In genomic region chr9:66212802-66213201, GRCm38 (mm10) we compare ENCODE assay signal across 13 mouse cellular contexts. TPM values are rescaled to one million over a fixed set of nuclear protein-coding genes. Genes with fewer than 3 reads are reported as not detected.
DNase-seq lines count a peak whose midpoint lies in the region; ATAC-seq and TF ChIP-seq lines count a peak whose summit lies in the region.
"Had no signal": no experiment of that assay in that cellular context is flagged by ENCODE, and none has a peak within 500 bp of the region (broad histone marks: within the 10 kb centered on the region; RNA-seq: fewer than 3 reads in every experiment).

No protein-coding gene starts in this region.

- H3K4me3 ChIP-seq in heart, adult 2 months = no peak overlapping the region
- H3K4me3 ChIP-seq in kidney, embryonic 16.5 days (ENCODE audit: low read length) = no peak overlapping the region
- no peak overlapping the region for H3K4me3 ChIP-seq in intestine, embryonic 16.5 days (ENCODE audit: low read length)
- no peak overlapping the region for H3K4me3 ChIP-seq in stomach, embryonic 15.5 days (replicated peaks)
- H3K4me3 ChIP-seq in neural tube, embryonic 15.5 days (replicated peaks) = no peak overlapping the region
- H3K4me3 ChIP-seq: embryonic facial prominence, embryonic 12.5 days had no signal

- H3K27ac ChIP-seq in heart, adult 2 months = peak overlapping the region; percentile 55
- H3K27ac ChIP-seq in kidney, embryonic 16.5 days (ENCODE audit: low read length) = peak overlapping the region; percentile 47; the same call in 1 of the 2 replicates
- peak overlapping the region; percentile 85 for H3K27ac ChIP-seq in intestine, embryonic 16.5 days (ENCODE audit: low read length)
- H3K27ac ChIP-seq in stomach, embryonic 15.5 days = peak overlapping the region; percentile 48
- H3K27ac ChIP-seq in neural tube, embryonic 15.5 days (replicated peaks) = no peak overlapping the region
- H3K27ac ChIP-seq: macrophage had no signal

- no peaks in the 10 kb centered on the region for H3K9me3 ChIP-seq in kidney, embryonic 16.5 days (ENCODE audit: low read length)
- no peaks in the 10 kb centered on the region for H3K9me3 ChIP-seq in intestine, embryonic 16.5 days (ENCODE audit: control insufficient read depth, low read length)
- no peaks in the 10 kb centered on the region for H3K9me3 ChIP-seq in stomach, embryonic 15.5 days
- no peaks in the 10 kb centered on the region for H3K9me3 ChIP-seq in neural tube, embryonic 15.5 days (replicated peaks)
- H3K9me3 ChIP-seq: embryonic facial prominence, embryonic 12.5 days had no signal

- no peak for TF ChIP-seq POLR2A in heart, adult 2 months (IDR thresholded peaks at IDR 0.05; ENCODE audit: insufficient read depth, low read depth, low read length)

- TF ChIP-seq EP300 in heart, adult 2 months (IDR thresholded peaks at IDR 0.05; ENCODE audit: insufficient read depth, low read depth, low read length) = no peak

- peaks cover 9% of the 10 kb centered on the region for H3K36me3 ChIP-seq in heart, adult 2 months (ENCODE audit: control insufficient read depth, insufficient read depth, low read length)
- H3K36me3 ChIP-seq in kidney, embryonic 16.5 days (ENCODE audit: insufficient read depth, low read length) = no peaks in the 10 kb centered on the region
- no peaks in the 10 kb centered on the region for H3K36me3 ChIP-seq in intestine, embryonic 16.5 days (ENCODE audit: control insufficient read depth, insufficient read depth, low read length)
- H3K36me3 ChIP-seq in stomach, embryonic 15.5 days = no peaks in the 10 kb centered on the region
- H3K36me3 ChIP-seq in neural tube, embryonic 15.5 days = no peaks in the 10 kb centered on the region
- H3K36me3 ChIP-seq: embryonic facial prominence, embryonic 12.5 days had no signal

- no peak overlapping the region for H3K9ac ChIP-seq in heart, adult 2 months (ENCODE audit: low read depth, low read length)
- no peak overlapping the region for H3K9ac ChIP-seq in kidney, embryonic 16.5 days (replicated peaks; ENCODE audit: low read length)
- no peak overlapping the region for H3K9ac ChIP-seq in intestine, embryonic 16.5 days (ENCODE audit: low read depth, low read length)
- H3K9ac ChIP-seq in stomach, embryonic 15.5 days = no peak overlapping the region
- H3K9ac ChIP-seq in neural tube, embryonic 15.5 days (replicated peaks) = no peak overlapping the region
- H3K9ac ChIP-seq: embryonic facial prominence, embryonic 12.5 days; forebrain, postnatal 0 days had no signal

- no peak for TF ChIP-seq CTCF in heart, adult 2 months (IDR thresholded peaks at IDR 0.05)

- DNase-seq in heart, adult 2 months = no peak
- DNase-seq in heart, adult 11 months = no peak
- no peak for DNase-seq in kidney, postnatal 14 days
- no peak for DNase-seq in embryo, embryonic 10 days (ENCODE audit: low spot score)
- DNase-seq: cerebellum, adult 18-20 months; forebrain, postnatal 0 days; left cerebral cortex, postnatal 4 days had no signal

- no peak overlapping the region for H3K4me2 ChIP-seq in kidney, embryonic 16.5 days (replicated peaks; ENCODE audit: low read depth, low read length)
- H3K4me2 ChIP-seq in intestine, embryonic 16.5 days (ENCODE audit: low read depth, low read length) = no peak overlapping the region
- H3K4me2 ChIP-seq in stomach, embryonic 15.5 days = no peak overlapping the region
- H3K4me2 ChIP-seq in neural tube, embryonic 15.5 days = no peak overlapping the region
- H3K4me2 ChIP-seq: embryonic facial prominence, embryonic 12.5 days had no signal

- no peaks in the 10 kb centered on the region for H3K79me2 ChIP-seq in heart, adult 2 months (replicated peaks; ENCODE audit: control insufficient read depth, insufficient read depth, low read length)

- 46% methylated on average over 5 of the region's 5 CpGs for WGBS in heart, adult 2 months
- 57% methylated on average over 5 of the region's 5 CpGs for WGBS in kidney, embryonic 16.5 days
- WGBS in intestine, embryonic 16.5 days = 58% methylated on average over 5 of the region's 5 CpGs
- WGBS in stomach, embryonic 15.5 days = 65% methylated on average over 5 of the region's 5 CpGs
- 76% methylated on average over 5 of the region's 5 CpGs for WGBS in neural tube, embryonic 15.5 days

- ATAC-seq in kidney, embryonic 16.5 days (ENCODE audit: low FRiP score, low TSS enrichment) = no peak
- peak; percentile 15; the same call in 1 of the 2 replicates for ATAC-seq in intestine, embryonic 16.5 days
- ATAC-seq in stomach, embryonic 15.5 days (ENCODE audit: insufficient read depth, low FRiP score, low read depth) = no peak
- ATAC-seq in neural tube, embryonic 15.5 days (ENCODE audit: low FRiP score) = no peak
- ATAC-seq: forebrain, postnatal 0 days had no signal

- peaks cover 26% of the 10 kb centered on the region for H3K4me1 ChIP-seq in heart, adult 2 months (ENCODE audit: control insufficient read depth, insufficient read depth, low read length)
- peaks cover 14% of the 10 kb centered on the region for H3K4me1 ChIP-seq in kidney, embryonic 16.5 days (ENCODE audit: insufficient read depth, low read length)
- H3K4me1 ChIP-seq in intestine, embryonic 16.5 days (ENCODE audit: control insufficient read depth, insufficient read depth, low read length) = peaks cover 18% of the 10 kb centered on the region
- 0 out of 2 replicates have a peak, but pooled peaks cover 16% of the 10 kb centered on the region for H3K4me1 ChIP-seq in stomach, embryonic 15.5 days
- no peaks in the 10 kb centered on the region for H3K4me1 ChIP-seq in neural tube, embryonic 15.5 days

- intact Hi-C loops in heart, adult 2 months (cut with DNase I) = loop anchor here (2.0 kb wide), 2 partner anchors 30 to 64 kb away; no protein-coding TSS in a partner anchor

- no peaks in the 10 kb centered on the region for H3K27me3 ChIP-seq in heart, adult 2 months (ENCODE audit: control insufficient read depth, insufficient read depth, low read length)
- no peaks in the 10 kb centered on the region for H3K27me3 ChIP-seq in kidney, embryonic 16.5 days (ENCODE audit: insufficient read depth, low read length)
- no peaks in the 10 kb centered on the region for H3K27me3 ChIP-seq in intestine, embryonic 16.5 days (replicated peaks; ENCODE audit: control insufficient read depth, insufficient read depth, low read length)
- H3K27me3 ChIP-seq in stomach, embryonic 15.5 days (replicated peaks) = no peaks in the 10 kb centered on the region
- no peaks in the 10 kb centered on the region for H3K27me3 ChIP-seq in neural tube, embryonic 15.5 days (replicated peaks)
- H3K27me3 ChIP-seq: embryonic facial prominence, embryonic 12.5 days had no signal

RNA-seq across cellular contexts. Expression of gene Dapk2, which starts 54.8 kb away (rescaled TPM):
- 1 to 10 TPM; 5.8 TPM for total RNA-seq in heart, adult 2 months (2021)
- polyA plus RNA-seq in heart, adult 2 months (2012; rRNA removed) = 5.6 and 8.5 TPM in 2 replicates
- polyA plus RNA-seq in kidney, embryonic 16.5 days (2015; fragmentation: Nextera tagmentation; extraction: Ambion mirVana) = 4.7 and 4.9 TPM in 2 replicates
- polyA plus RNA-seq in intestine, embryonic 16.5 days (2015; fragmentation: Nextera tagmentation; extraction: Ambion mirVana) = 6.8 and 8.0 TPM in 2 replicates
- polyA plus RNA-seq in stomach, embryonic 15.5 days (2015; fragmentation: Nextera tagmentation; extraction: Ambion mirVana) = 6.8 and 10.1 TPM in 2 replicates
- 0.69 and 2.0 TPM in 2 replicates for polyA plus RNA-seq in neural tube, embryonic 15.5 days (2015; fragmentation: Nextera tagmentation; extraction: Ambion mirVana)
